Mouse (Mus musculus) liver, embryonic 16.5 days (tissue): ENCODE results near the gene Mapk7. TPM values are rescaled to one million over a fixed set of nuclear protein-coding genes. Genes with fewer than 3 reads are reported as not detected.

Source experiments
- ATAC-seq: fragments of 200-750 bp; cut with Nextera tagmentation; 2 replicates; pipeline ENCODE4 v1.8.0; 2017; ENCODE audit warnings: low read depth, mild to moderate bottlenecking, moderate number of reproducible peaks, moderate library complexity
- H3K27ac ChIP-seq: fragments of 300-500 bp; sonication (generic); 2 replicates; pipeline ENCODE4 v1.5.1; 2014; ENCODE audit warnings: mild to moderate bottlenecking, low read length
- H3K27me3 ChIP-seq: fragments of 300-500 bp; sonication (generic); 2 replicates; pipeline ENCODE4 v1.6.1; 2014; ENCODE audit warnings: low read depth, low read length, mixed read lengths; ENCODE audit not compliant: control insufficient read depth, insufficient read depth
- H3K36me3 ChIP-seq: fragments of 300-500 bp; sonication (generic); 2 replicates; pipeline ENCODE4 v1.6.1; 2014; ENCODE audit warnings: mild to moderate bottlenecking; ENCODE audit not compliant: control insufficient read depth, insufficient read depth
- H3K4me1 ChIP-seq: fragments of 300-500 bp; sonication (generic); 2 replicates; pipeline ENCODE4 v1.6.1; 2014; ENCODE audit warnings: low read depth, low read length, mixed read lengths; ENCODE audit not compliant: control insufficient read depth
- H3K4me2 ChIP-seq: fragments of 300-500 bp; sonication (generic); 2 replicates; pipeline ENCODE4 v1.6.1; 2014; ENCODE audit warnings: low read depth, low read length, mixed read lengths
- H3K4me3 ChIP-seq: fragments of 300-500 bp; sonication (generic); 2 replicates; pipeline ENCODE4 v1.5.1; 2014; ENCODE audit warnings: low read depth, mild to moderate bottlenecking, low read length
- H3K9ac ChIP-seq: fragments of 300-500 bp; sonication (generic); 2 replicates; pipeline ENCODE4 v1.6.1; 2014; ENCODE audit warnings: low read depth, low read length
- H3K9me3 ChIP-seq: fragments of 300-500 bp; sonication (generic); replicated peaks from 2 replicates; pipeline ENCODE4 v1.6.1; 2016; ENCODE audit warnings: low read length; ENCODE audit not compliant: control insufficient read depth
- WGBS: fragments of 180-500 bp; shearing (Covaris S2); extraction: QIAGEN DNeasy Blood & Tissue Kit; methylation state at CpG from one replicate; pipeline ENCODE4 v1.1.7; 2014; ENCODE audit not compliant: insufficient replicate concordance; 5-methylcytosine and 5-hydroxymethylcytosine counted together
- polyA plus RNA-seq: library from polyadenylated mRNA; unstranded; fragments of >200 nt; fragmentation: Nextera tagmentation; extraction: Ambion mirVana; gene quantifications from 2 replicates; pipeline ENCODE4 v1.2.1, GENCODE M21; 2015

Mapk7 gene
- polyA plus RNA-seq, 1 experiment from 2014 or later = 6.5 TPM

DNA sequence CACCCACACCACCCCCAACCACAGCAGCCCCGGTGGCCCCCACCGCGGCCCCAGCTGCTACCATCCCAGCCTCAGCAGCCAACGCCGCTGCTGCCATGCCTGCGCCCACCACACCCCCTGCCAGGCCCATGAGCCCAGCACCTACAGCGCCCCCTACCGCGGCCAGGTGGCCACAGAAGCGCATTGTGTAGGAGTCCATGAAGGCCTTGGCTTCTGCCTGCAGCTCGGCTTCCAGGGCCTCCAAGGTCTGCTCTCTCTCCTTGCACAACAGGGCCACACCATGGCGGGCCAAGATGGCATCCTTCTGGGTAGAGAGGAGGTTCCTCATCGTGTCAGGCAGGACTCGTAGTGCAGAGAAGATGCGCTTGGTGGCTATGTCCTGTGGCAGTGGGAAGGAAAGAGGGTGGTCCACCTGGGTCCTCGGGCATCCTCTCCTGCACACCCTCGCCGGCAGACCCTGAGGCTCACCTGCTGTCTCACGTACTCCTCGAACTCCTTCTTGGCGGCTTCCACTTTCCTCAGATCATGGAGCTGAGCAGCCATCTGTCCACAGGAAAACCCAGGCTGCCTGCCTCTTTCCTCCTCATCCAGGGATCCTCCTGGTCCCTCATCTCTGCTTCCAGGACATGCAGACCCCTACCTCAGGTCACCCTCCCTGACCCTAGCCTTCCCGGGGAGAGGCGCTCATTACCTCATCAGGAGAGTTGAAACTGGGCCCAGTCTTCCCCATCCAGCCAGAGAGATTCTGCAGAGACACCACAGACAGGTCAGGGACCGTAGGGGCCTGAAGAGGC, 44.5 kb downstream of the Mapk7 start:
- no peak overlapping the region for H3K4me2 ChIP-seq
- no peaks in the 10 kb centered on the region for H3K4me1 ChIP-seq
- H3K36me3 ChIP-seq = no peaks in the 10 kb centered on the region
- no peak overlapping the region for H3K4me3 ChIP-seq
- H3K27me3 ChIP-seq = no peaks in the 10 kb centered on the region; the same call in 1 of the 2 replicates
- H3K27ac ChIP-seq = no peak overlapping the region
- H3K9me3 ChIP-seq = no peaks in the 10 kb centered on the region
- no peak for ATAC-seq
- H3K9ac ChIP-seq = no peak overlapping the region
- WGBS = 54% methylated on average over 24 of the region's 24 CpGs

DNA sequence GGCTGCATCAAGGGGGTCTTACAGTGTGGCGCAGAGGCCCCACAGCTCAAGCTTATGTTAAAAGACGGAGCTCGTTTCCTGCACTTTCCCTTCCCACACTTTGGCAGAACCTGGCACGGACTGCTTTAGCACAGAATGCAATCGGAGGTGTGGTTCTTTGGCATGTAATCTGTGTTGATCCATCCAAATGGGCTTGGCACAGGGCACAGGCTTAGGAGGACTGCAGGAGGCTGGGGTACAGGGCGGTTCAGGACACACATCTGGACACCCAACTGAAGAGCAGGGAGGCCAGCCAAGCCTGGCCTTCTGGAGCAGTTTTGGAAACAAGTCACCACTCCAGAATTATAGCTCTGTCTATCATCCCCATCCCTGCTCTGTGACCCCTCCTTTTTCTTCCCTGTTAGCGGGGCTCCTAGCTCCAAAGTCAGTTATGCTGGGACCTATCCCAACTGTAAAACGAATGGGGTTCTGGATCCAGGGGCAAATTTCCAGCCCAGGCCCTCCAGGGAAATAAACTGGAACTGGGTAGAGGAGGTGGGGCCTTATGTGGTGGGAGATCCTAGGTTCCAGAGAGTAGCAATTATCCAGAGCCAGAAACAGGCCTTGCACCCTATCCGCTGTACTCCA, 45.5 kb downstream of the Mapk7 start:
- Histone ChIP-seq H3K4me3 (no peak overlapping the region), H3K4me2 (no peak overlapping the region), H3K27me3 (no peaks in the 10 kb centered on the region; the same call in 1 of the 2 replicates), H3K4me1 (no peaks in the 10 kb centered on the region), H3K36me3 (no peaks in the 10 kb centered on the region), H3K9ac (no peak overlapping the region), H3K9me3 (no peaks in the 10 kb centered on the region), H3K27ac (no peak overlapping the region)
- no peak for ATAC-seq
- 70% methylated on average over 9 of the region's 9 CpGs for WGBS

DNA sequence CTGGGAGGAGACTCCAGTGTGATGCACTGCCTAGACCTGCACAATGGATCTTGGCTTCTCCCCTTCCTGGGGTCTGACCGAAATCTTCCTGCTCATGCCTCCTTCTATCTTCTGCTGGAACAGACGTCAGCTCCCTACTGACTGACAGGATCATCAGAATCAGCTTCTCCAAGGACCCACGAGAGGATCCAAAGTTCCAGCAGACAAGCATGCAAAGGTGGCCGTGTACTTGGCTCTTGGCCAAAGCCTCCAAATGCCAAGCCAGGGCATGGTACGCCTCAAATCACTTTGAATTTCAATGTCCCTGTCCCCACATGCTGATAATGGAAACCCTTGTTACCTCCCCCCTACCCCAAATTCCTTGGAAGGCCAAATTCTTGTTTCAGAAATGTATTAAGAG, 46.2 kb downstream of the Mapk7 start:
- WGBS = 53% methylated on average over 5 of the region's 5 CpGs
- Histone ChIP-seq H3K4me3 (no peak overlapping the region), H3K27me3 (no peaks in the 10 kb centered on the region; the same call in 1 of the 2 replicates), H3K4me1 (no peaks in the 10 kb centered on the region), H3K9me3 (no peaks in the 10 kb centered on the region), H3K27ac (no peak overlapping the region), H3K9ac (no peak overlapping the region), H3K36me3 (no peaks in the 10 kb centered on the region), H3K4me2 (no peak overlapping the region)
- no peak for ATAC-seq

DNA sequence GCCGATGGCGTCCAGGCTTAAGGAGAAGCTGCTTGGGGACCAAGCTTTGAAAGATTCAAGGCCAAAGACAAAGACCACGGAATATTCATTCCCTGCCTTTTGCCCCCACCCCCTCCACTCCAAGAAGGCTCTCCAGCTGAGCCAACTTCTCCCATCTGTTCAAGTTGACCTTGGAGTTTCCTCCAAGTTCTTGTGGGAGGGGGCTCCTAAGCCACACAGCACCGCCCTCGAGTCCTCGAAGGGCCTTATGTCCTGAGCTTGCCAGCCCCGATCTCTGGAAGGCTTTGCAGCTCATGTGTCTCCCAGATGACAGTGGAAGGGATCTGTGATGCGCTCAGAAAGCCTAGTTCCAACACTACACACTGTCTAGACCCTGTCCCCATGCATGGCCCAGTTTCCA, 46.9 kb downstream of the Mapk7 start:
- 61% methylated on average over 8 of the region's 8 CpGs for WGBS

DNA sequence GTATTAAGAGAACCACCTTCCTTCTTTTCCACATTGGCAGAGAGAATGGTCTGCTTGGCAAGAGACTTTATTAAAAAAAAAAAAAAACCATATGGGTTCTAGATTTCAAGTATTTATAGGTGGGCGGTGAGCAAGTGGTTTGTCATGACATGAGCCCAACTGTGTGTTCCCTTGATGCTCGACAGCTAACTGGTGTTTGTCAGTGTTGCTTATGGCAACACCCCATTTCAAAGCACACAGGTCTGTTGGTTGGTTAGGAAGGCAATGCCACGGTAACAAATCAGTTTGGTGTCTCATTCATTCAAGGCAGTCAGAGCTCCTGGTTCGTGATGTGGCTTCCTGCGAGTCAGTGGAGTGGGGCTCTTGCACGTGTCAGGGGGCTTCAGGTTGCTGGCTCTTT, 50.4 kb downstream of the Mapk7 start:
- H3K4me1 ChIP-seq = no peaks in the 10 kb centered on the region
- WGBS = 67% methylated on average over 6 of the region's 6 CpGs
- H3K36me3 ChIP-seq = no peaks in the 10 kb centered on the region

More for the DNA sequence above, 46.9 kb downstream of the Mapk7 start:
- no peak overlapping the region for H3K4me3 ChIP-seq
- H3K27me3 ChIP-seq = no peaks in the 10 kb centered on the region; the same call in 1 of the 2 replicates
- no peaks in the 10 kb centered on the region for H3K36me3 ChIP-seq
- no peak overlapping the region for H3K4me2 ChIP-seq
- H3K27ac ChIP-seq = no peak overlapping the region
- H3K9me3 ChIP-seq = no peaks in the 10 kb centered on the region
- H3K4me1 ChIP-seq = no peaks in the 10 kb centered on the region
- no peak overlapping the region for H3K9ac ChIP-seq
- ATAC-seq = no peak

DNA sequence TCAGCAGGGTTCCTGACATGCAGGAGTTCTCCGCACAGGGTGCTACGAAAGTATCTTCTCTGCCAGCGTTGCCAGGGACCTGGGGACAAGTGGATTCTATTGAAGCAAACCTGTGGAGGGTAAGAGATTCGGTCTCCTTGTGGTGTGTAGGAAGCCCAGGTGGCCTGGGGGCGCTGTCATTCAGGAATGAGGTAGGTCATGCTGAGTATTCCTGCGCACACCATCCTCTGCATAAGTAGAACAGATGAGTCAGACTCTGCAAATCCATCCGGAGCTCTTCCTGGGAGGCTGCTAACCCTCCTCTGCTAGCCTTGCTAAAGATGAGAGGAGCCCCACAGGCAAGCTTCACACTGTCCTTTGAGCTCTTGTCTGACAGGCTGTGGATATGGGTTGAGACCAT, 52.5 kb downstream of the Mapk7 start:
- Histone ChIP-seq H3K4me1 (no peaks in the 10 kb centered on the region), H3K36me3 (no peaks in the 10 kb centered on the region), H3K4me2 (no peak overlapping the region), H3K27ac (no peak overlapping the region), H3K9me3 (no peaks in the 10 kb centered on the region), H3K4me3 (no peak overlapping the region), H3K27me3 (no peaks in the 10 kb centered on the region), H3K9ac (no peak overlapping the region)
- WGBS = 66% methylated on average over 7 of the region's 7 CpGs
- no peak for ATAC-seq

More for the DNA sequence above, 50.4 kb downstream of the Mapk7 start:
- no peak overlapping the region for H3K27ac ChIP-seq
- H3K27me3 ChIP-seq = no peaks in the 10 kb centered on the region
- no peak for ATAC-seq
- no peak overlapping the region for H3K4me2 ChIP-seq
- no peak overlapping the region for H3K9ac ChIP-seq
- no peaks in the 10 kb centered on the region for H3K9me3 ChIP-seq
- no peak overlapping the region for H3K4me3 ChIP-seq

DNA sequence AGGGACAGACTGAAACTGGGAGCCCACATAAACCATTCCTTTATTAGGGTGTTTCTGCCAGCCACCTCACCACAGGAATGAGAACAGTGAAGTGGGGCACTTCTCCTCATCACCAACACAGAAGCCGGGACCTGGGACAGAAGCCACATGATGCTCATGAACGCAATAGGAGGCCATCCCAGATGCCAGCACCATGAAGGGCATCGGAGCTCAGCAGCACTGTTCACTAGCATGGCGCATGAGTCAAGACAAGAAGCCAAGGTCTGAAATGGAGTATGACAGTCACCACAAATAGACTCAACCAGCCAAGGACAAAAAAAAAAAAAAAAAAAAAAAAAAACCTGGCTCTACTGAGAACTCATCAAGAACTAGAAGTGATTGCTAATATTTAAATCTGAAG, 53.8 kb downstream of the Mapk7 start:
- WGBS = 80% methylated on average over 4 of the region's 4 CpGs
- no peaks in the 10 kb centered on the region for H3K9me3 ChIP-seq
- H3K4me3 ChIP-seq = no peak overlapping the region
- H3K27me3 ChIP-seq = no peaks in the 10 kb centered on the region
- H3K4me2 ChIP-seq = no peak overlapping the region
- no peak overlapping the region for H3K9ac ChIP-seq
- H3K36me3 ChIP-seq = no peaks in the 10 kb centered on the region
- no peak for ATAC-seq
- H3K27ac ChIP-seq = no peak overlapping the region
- H3K4me1 ChIP-seq = no peaks in the 10 kb centered on the region

DNA sequence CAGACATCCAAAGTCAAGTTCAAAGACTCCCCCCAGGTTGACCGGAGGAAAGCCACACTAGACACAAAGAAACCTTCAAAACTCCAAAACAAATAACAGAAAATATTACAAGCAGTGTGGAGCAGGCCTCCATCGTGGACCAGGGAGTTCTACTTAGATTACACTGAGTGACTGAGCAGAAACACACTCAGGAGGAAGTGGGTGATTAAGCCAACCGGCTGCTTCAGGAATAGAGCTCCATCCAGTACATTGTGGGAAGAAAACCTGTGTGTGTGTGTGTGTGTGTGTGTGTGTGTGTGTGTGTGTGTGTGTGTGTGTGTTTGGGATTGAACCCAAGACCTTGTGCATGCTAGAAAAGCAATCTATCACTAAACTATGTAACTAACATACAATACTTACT, 55.0 kb downstream of the Mapk7 start:
- 29% methylated on average over 3 of the region's 3 CpGs for WGBS
- Histone ChIP-seq H3K27me3 (no peaks in the 10 kb centered on the region), H3K27ac (no peak overlapping the region), H3K4me3 (no peak overlapping the region), H3K36me3 (no peaks in the 10 kb centered on the region), H3K9me3 (no peaks in the 10 kb centered on the region), H3K4me1 (no peaks in the 10 kb centered on the region), H3K4me2 (no peak overlapping the region), H3K9ac (no peak overlapping the region)
- no peak for ATAC-seq
